Mouse (Mus musculus): Measurements from ENCODE around the gene Mta1. TPM values are rescaled to one million over a fixed set of nuclear protein-coding genes. Genes with fewer than 3 reads are reported as not detected.
A peak's percentile ranks its signal among the peaks of the same experiment; 100 is the strongest.

Mta1 gene
- polyA plus RNA-seq, 1 experiment from 2014 or later = 19.3 TPM

- no peak overlapping the region for H3K4me3 ChIP-seq (replicated peaks; ENCODE audit: low read length)
- no peak for DNase-seq (ENCODE audit: low spot score)
- H3K4me1 ChIP-seq (replicated peaks; ENCODE audit: control insufficient read depth, insufficient read depth, low read length) = no peaks in the 10 kb centered on the region
- no peaks in the 10 kb centered on the region for H3K27me3 ChIP-seq (ENCODE audit: control insufficient read depth, insufficient read depth, low read length)
- H3K9ac ChIP-seq = no peak overlapping the region
- no peaks in the 10 kb centered on the region for H3K9me3 ChIP-seq (ENCODE audit: control insufficient read depth, low read length)
- 38% methylated on average over 4 of the region's 4 CpGs for WGBS
- no peak for ATAC-seq (ENCODE audit: low FRiP score)
- H3K36me3 ChIP-seq (replicated peaks; ENCODE audit: control insufficient read depth, insufficient read depth) = no peaks in the 10 kb centered on the region
- no peak overlapping the region for H3K4me2 ChIP-seq (replicated peaks)
- H3K27ac ChIP-seq = no peak overlapping the region
Observed at GRCm38 (mm10) chr12:113088026-113088425, 10.1 kb upstream of the Mta1 start.

GRCm38 (mm10) chr12:113089107-113089506 lies 9.0 kb upstream of the Mta1 start:
- ATAC-seq (ENCODE audit: low FRiP score) (no peak), DNase-seq (ENCODE audit: low spot score) (no peak)
- WGBS = 93% methylated on average over 6 of the region's 6 CpGs
- H3K4me1 ChIP-seq (replicated peaks; ENCODE audit: control insufficient read depth, insufficient read depth, low read length) = no peaks in the 10 kb centered on the region
- H3K27me3 ChIP-seq (ENCODE audit: control insufficient read depth, insufficient read depth, low read length) = no peaks in the 10 kb centered on the region
- H3K27ac ChIP-seq = no peak overlapping the region
- H3K4me2 ChIP-seq (replicated peaks) = no peak overlapping the region
- H3K4me3 ChIP-seq (replicated peaks; ENCODE audit: low read length) = no peak overlapping the region
- H3K9ac ChIP-seq = no peak overlapping the region
- H3K36me3 ChIP-seq (replicated peaks; ENCODE audit: control insufficient read depth, insufficient read depth) = no peaks in the 10 kb centered on the region
- H3K9me3 ChIP-seq (ENCODE audit: control insufficient read depth, low read length) = no peaks in the 10 kb centered on the region

DNA sequence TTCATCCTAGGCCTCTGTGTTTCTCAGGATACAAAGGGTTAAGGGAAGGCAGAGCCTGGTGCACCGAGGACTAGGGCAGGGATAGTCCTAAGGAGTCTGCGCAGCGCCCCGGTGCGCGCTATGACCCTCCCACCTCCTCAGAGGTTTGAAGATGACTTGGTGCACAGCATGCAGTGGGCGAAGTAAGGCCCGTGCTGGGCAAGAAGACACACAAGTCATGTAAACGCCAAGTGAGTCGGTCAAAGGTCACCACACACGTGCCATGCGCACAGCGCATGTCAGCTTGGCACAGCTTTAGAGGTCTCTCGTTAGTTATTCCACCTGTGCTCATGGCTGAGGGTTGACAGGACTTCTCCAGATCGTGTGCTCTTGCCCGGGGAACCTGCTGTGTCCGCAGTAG lies 8.0 kb upstream of the Mta1 start:
- 81% methylated on average over 17 of the region's 17 CpGs for WGBS
- no peaks in the 10 kb centered on the region for H3K4me1 ChIP-seq (replicated peaks; ENCODE audit: control insufficient read depth, insufficient read depth, low read length)
- no peak overlapping the region for H3K4me2 ChIP-seq (replicated peaks)
- H3K4me3 ChIP-seq (replicated peaks; ENCODE audit: low read length) = no peak overlapping the region
- ATAC-seq (ENCODE audit: low FRiP score) (no peak), DNase-seq (ENCODE audit: low spot score) (no peak)
- H3K9ac ChIP-seq = no peak overlapping the region
- no peaks in the 10 kb centered on the region for H3K36me3 ChIP-seq (replicated peaks; ENCODE audit: control insufficient read depth, insufficient read depth)
- no peaks in the 10 kb centered on the region for H3K9me3 ChIP-seq (ENCODE audit: control insufficient read depth, low read length)
- no peak overlapping the region for H3K27ac ChIP-seq
- no peaks in the 10 kb centered on the region for H3K27me3 ChIP-seq (ENCODE audit: control insufficient read depth, insufficient read depth, low read length)

GRCm38 (mm10) chr12:113097040-113097439 lies 1.0 kb upstream of the Mta1 start:
- peak overlapping the region; percentile 99 for H3K4me2 ChIP-seq (replicated peaks)
- DNase-seq (ENCODE audit: low spot score) (no peak), ATAC-seq (ENCODE audit: low FRiP score) (peak; percentile 8; the same call in 1 of the 2 replicates)
- peak overlapping the region; percentile 98 for H3K9ac ChIP-seq
- H3K27ac ChIP-seq = no peak overlapping the region
- WGBS = 84% methylated on average over 5 of the region's 5 CpGs
- H3K9me3 ChIP-seq (ENCODE audit: control insufficient read depth, low read length) = no peaks in the 10 kb centered on the region
- no peaks in the 10 kb centered on the region for H3K36me3 ChIP-seq (replicated peaks; ENCODE audit: control insufficient read depth, insufficient read depth)
- no peaks in the 10 kb centered on the region for H3K27me3 ChIP-seq (ENCODE audit: control insufficient read depth, insufficient read depth, low read length)
- peaks cover 30% of the 10 kb centered on the region for H3K4me1 ChIP-seq (replicated peaks; ENCODE audit: control insufficient read depth, insufficient read depth, low read length)
- peak overlapping the region; percentile 95 for H3K4me3 ChIP-seq (replicated peaks; ENCODE audit: low read length)

DNA sequence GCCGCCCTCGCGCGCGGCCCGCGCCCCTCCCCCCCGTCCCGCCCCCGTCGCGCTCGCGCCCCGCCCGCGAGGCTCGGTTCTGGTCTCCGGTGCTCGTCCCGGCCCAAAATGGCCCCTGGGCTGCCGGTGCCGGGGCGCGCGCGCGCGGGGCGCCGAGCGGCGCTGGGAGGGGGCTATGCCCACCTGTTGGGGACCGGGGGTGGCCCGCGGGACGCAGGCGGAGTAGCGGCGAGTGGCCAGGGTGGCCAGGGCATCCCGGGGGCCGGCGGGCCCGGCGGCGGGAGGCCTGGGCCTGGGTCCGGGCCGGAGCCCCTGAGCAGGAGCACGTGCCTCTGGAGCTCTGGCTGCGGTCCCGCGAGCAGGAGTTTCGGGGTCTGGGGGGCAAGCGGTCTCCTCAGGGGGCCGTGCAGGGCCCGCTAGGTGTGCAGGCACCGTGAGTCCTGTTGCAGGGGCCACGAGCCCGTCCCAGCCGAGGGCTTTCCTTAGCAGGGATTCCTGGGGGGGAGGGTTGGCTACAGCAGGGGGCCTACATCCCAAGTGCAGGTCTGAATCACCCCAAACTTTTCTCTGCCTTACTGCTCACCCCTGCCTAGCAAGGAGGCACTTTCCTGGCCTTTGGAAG lies 563 bp downstream of the Mta1 start:
- Histone ChIP-seq H3K4me3 (replicated peaks; ENCODE audit: low read length) (peak overlapping the region; percentile 95), H3K27ac (peak overlapping the region; percentile 78), H3K27me3 (ENCODE audit: control insufficient read depth, insufficient read depth, low read length) (no peaks in the 10 kb centered on the region), H3K9me3 (ENCODE audit: control insufficient read depth, low read length) (no peaks in the 10 kb centered on the region), H3K9ac (peak overlapping the region; percentile 98), H3K36me3 (replicated peaks; ENCODE audit: control insufficient read depth, insufficient read depth) (no peaks in the 10 kb centered on the region), H3K4me1 (replicated peaks; ENCODE audit: control insufficient read depth, insufficient read depth, low read length) (peaks cover 30% of the 10 kb centered on the region), H3K4me2 (replicated peaks) (peak overlapping the region; percentile 99)
- ATAC-seq (ENCODE audit: low FRiP score) (no peak), DNase-seq (ENCODE audit: low spot score) (no peak)
- 2% methylated on average over 46 of the region's 60 CpGs for WGBS

DNA sequence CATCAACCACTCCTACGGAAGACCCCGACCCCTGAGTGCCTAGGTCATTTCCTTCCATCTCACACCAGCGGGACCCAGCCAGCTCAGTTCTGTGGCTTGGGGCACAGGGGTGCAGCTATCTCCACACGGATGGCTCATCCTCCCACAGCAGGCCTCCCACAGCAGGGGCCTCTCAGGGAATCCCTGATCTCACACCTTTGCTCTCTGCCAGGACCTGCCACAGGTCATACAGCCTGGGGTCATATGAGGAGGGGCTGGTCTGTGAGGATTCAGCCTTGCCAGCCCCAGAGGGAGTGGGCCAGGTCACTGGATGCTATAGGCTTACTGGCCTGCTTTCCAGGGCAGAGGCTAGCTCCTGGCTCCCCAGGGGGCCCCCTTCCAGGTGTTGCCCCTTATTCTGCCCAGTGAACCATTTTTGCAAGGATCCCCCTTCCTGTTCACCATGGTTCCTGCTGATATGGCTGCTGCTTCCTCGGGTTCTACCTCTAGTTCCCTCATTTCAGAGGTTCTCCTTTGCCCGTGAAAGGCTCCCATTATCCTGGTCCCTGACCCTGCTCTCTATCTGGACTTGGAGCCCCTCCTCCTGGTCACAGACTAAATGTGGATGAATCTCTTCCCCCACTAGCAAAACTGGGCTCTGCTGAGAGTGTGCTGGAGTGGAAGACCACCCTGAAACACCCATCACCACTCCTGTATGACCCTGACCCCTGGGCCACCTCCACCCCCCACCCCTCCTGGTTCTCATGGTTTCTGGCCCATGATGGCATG lies 1.6 kb downstream of the Mta1 start:
- Histone ChIP-seq H3K36me3 (replicated peaks; ENCODE audit: control insufficient read depth, insufficient read depth) (no peaks in the 10 kb centered on the region), H3K27me3 (ENCODE audit: control insufficient read depth, insufficient read depth, low read length) (no peaks in the 10 kb centered on the region), H3K9ac (peak overlapping the region; percentile 98), H3K4me1 (replicated peaks; ENCODE audit: control insufficient read depth, insufficient read depth, low read length) (peaks cover 30% of the 10 kb centered on the region), H3K4me2 (replicated peaks) (peak overlapping the region; percentile 99), H3K9me3 (ENCODE audit: control insufficient read depth, low read length) (no peaks in the 10 kb centered on the region), H3K27ac (no peak overlapping the region), H3K4me3 (replicated peaks; ENCODE audit: low read length) (peak overlapping the region; percentile 95)
- 26% methylated on average over 6 of the region's 6 CpGs for WGBS
- ATAC-seq (ENCODE audit: low FRiP score) (peak; percentile 9; the same call in 1 of the 2 replicates), DNase-seq (ENCODE audit: low spot score) (no peak)

GRCm38 (mm10) chr12:113100448-113101076 lies 2.5 kb downstream of the Mta1 start:
- no peaks in the 10 kb centered on the region for H3K27me3 ChIP-seq (ENCODE audit: control insufficient read depth, insufficient read depth, low read length)
- no peak for DNase-seq (ENCODE audit: low spot score)
- no peaks in the 10 kb centered on the region for H3K9me3 ChIP-seq (ENCODE audit: control insufficient read depth, low read length)
- H3K9ac ChIP-seq = peak overlapping the region; percentile 11
- 0 out of 2 replicates have a peak overlapping the region, but pooled peaks have one; percentile 99 for H3K4me2 ChIP-seq (replicated peaks)
- ATAC-seq (ENCODE audit: low FRiP score) = no peak
- no peak overlapping the region for H3K27ac ChIP-seq
- peaks cover 30% of the 10 kb centered on the region for H3K4me1 ChIP-seq (replicated peaks; ENCODE audit: control insufficient read depth, insufficient read depth, low read length)
- no peak overlapping the region for H3K4me3 ChIP-seq (replicated peaks; ENCODE audit: low read length)
- no peaks in the 10 kb centered on the region for H3K36me3 ChIP-seq (replicated peaks; ENCODE audit: control insufficient read depth, insufficient read depth)
- WGBS = 69% methylated on average over 5 of the region's 5 CpGs

- Histone ChIP-seq H3K4me1 (replicated peaks; ENCODE audit: control insufficient read depth, insufficient read depth, low read length) (peaks cover 30% of the 10 kb centered on the region), H3K27ac (0 out of 2 replicates have a peak overlapping the region, but pooled peaks have one; percentile 7)
Observed at GRCm38 (mm10) chr12:113101251-113101960, 3.3 kb downstream of the Mta1 start.

DNA sequence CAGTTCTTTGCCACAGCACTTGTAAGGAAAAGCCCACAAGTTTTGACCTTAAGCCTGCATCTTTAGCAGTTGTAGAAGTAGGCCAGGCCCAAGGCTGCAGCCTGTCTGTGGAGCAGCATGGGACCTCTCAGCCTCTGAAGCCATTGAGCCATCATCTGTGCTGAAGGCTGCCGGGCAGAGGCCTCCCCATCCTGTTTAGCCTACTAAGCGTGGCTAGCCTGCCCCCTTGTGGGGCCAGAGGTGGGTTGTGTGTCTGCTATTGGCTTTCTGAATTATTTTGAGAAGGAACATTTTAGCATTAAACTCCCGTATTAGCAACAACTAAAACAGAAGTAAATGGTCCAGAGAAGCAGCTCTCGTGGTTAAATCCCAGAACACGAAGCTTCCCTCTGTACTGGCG lies 4.4 kb downstream of the Mta1 start:
- H3K27me3 ChIP-seq (ENCODE audit: control insufficient read depth, insufficient read depth, low read length) = no peaks in the 10 kb centered on the region
- no peaks in the 10 kb centered on the region for H3K9me3 ChIP-seq (ENCODE audit: control insufficient read depth, low read length)
- H3K4me1 ChIP-seq (replicated peaks; ENCODE audit: control insufficient read depth, insufficient read depth, low read length) = peaks cover 23% of the 10 kb centered on the region
- H3K4me3 ChIP-seq (replicated peaks; ENCODE audit: low read length) = no peak overlapping the region
- peak; percentile 64 for DNase-seq (ENCODE audit: low spot score)
- no peak for ATAC-seq (ENCODE audit: low FRiP score)
- H3K27ac ChIP-seq = no peak overlapping the region
- WGBS = 66% methylated on average over 6 of the region's 6 CpGs
- no peak overlapping the region for H3K9ac ChIP-seq
- H3K4me2 ChIP-seq (replicated peaks) = no peak overlapping the region
- no peaks in the 10 kb centered on the region for H3K36me3 ChIP-seq (replicated peaks; ENCODE audit: control insufficient read depth, insufficient read depth)

More at GRCm38 (mm10) chr12:113101251-113101960, 3.3 kb downstream of the Mta1 start:
- DNase-seq (ENCODE audit: low spot score) (no peak), ATAC-seq (ENCODE audit: low FRiP score) (no peak)
- 88% methylated on average over 9 of the region's 9 CpGs for WGBS
- Histone ChIP-seq H3K9ac (no peak overlapping the region), H3K4me3 (replicated peaks; ENCODE audit: low read length) (no peak overlapping the region), H3K36me3 (replicated peaks; ENCODE audit: control insufficient read depth, insufficient read depth) (no peaks in the 10 kb centered on the region), H3K27me3 (ENCODE audit: control insufficient read depth, insufficient read depth, low read length) (no peaks in the 10 kb centered on the region), H3K4me2 (replicated peaks) (no peak overlapping the region), H3K9me3 (ENCODE audit: control insufficient read depth, low read length) (no peaks in the 10 kb centered on the region)

All from hindbrain, embryonic 14.5 days (tissue).